Mouse (Mus musculus) adipocyte (in vitro differentiated cells): ENCODE measurements at regions not wholly inside any gene's neighbourhood (a gene's known extent, or its start where the extent isn't known, plus 50 kb on each side); places are given as distances from the start of the nearest gene placed in this dataset.

Experiments used
- DNase-seq: peaks from one replicate; pipeline ENCODE4 v3.0.0-alpha.2; 2016; ENCODE audit warnings: low spot score

DNA sequence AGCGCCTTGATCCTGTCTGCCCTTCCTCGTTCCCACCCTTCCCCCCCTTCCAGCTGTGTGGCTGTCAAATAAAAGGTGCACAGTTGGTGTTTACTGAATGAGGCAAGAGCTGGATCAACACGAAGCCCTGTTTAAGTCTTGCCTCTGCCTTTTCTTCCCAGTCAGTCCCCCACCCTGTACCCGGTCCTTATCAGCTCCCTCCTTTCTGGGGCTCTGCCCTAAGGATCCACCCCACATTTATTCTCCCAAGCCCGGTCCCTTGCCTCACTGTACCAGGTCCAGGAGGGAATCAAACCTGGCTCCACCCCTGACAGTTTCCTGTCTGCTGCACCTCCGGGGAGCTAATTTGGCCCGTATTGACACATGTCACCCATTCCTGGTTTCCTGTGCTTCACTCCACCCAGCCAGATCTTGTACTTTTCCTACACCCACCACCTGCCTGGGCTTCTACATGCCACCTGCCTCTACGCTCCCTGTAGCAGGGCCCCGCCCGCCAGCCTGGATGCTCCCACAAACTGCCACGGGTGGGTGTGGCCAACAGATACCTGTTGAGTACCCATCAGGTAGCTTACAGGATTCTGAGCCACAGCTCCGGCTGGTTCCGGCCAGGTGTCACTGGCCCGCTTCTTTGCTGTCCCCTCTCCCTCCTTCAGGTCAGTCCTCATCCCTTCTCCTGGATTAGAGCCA, 76.4 kb downstream of the Zfp169 start:
- no peak for DNase-seq
